Comparison of ENCODE assay signal across 18 mouse cellular contexts in genomic region chr2:45785684-45786083, GRCm38 (mm10).
"Had no signal": no experiment of that assay in that cellular context is flagged by ENCODE, and none has a peak within 500 bp of the region (broad histone marks: within the 10 kb centered on the region; RNA-seq: fewer than 3 reads in every experiment).

No protein-coding gene starts in this region.

- H3K27ac ChIP-seq: midbrain, embryonic 10.5 days; midbrain, embryonic 12.5 days; neural tube, embryonic 12.5 days had no signal

- H3K9me3 ChIP-seq: midbrain, embryonic 10.5 days; midbrain, embryonic 12.5 days; neural tube, embryonic 12.5 days had no signal

- ATAC-seq: midbrain, embryonic 16.5 days had no signal

- H3K4me1 ChIP-seq: neural tube, embryonic 12.5 days had no signal

- H3K9ac ChIP-seq: lung, embryonic 14.5 days; midbrain, embryonic 12.5 days; neural tube, embryonic 12.5 days had no signal

- DNase-seq: lung, adult 18-20 months; lung, embryonic 14.5 days; lung, postnatal 10 days; lung, postnatal 4 days; midbrain, embryonic 14.5 days; retina, postnatal 1 day; right cerebral cortex, adult 18-20 months; right cerebral cortex, postnatal 25 days; right cerebral cortex, postnatal 4 days; spleen, adult 18-20 months; thymus, adult 18-20 months; thymus, postnatal 14 days; thymus, postnatal 36 days had no signal

- H3K27me3 ChIP-seq: neural tube, embryonic 12.5 days had no signal

- H3K4me3 ChIP-seq: midbrain, embryonic 10.5 days; midbrain, embryonic 12.5 days; myocyte; neural tube, embryonic 12.5 days had no signal

- H3K36me3 ChIP-seq: midbrain, embryonic 10.5 days; midbrain, embryonic 12.5 days; neural tube, embryonic 12.5 days had no signal

- H3K4me2 ChIP-seq: lung, embryonic 14.5 days; midbrain, embryonic 12.5 days; neural tube, embryonic 12.5 days had no signal
